Mouse (Mus musculus): ENCODE data around the gene Cul4a.
A peak's percentile ranks its signal among the peaks of the same experiment; 100 is the strongest.

The Cul4a gene

GRCm38 (mm10) chr8:13139641-13140182 lies 34.3 kb downstream of the Cul4a start:
- DNase-seq (ENCODE audit: inconsistent ontology term), result no peak

- DNase-seq (ENCODE audit: inconsistent ontology term), result no peak
Observed at GRCm38 (mm10) chr8:13141681-13142080, 36.3 kb downstream of the Cul4a start.

GRCm38 (mm10) chr8:13148476-13148875 lies 43.1 kb downstream of the Cul4a start:
- no peak for DNase-seq (ENCODE audit: inconsistent ontology term)

GRCm38 (mm10) chr8:13149287-13149686 lies 43.9 kb downstream of the Cul4a start:
- DNase-seq (ENCODE audit: inconsistent ontology term), result no peak

- DNase-seq (ENCODE audit: inconsistent ontology term), result no peak
Observed at GRCm38 (mm10) chr8:13149866-13150265, 44.4 kb downstream of the Cul4a start.

GRCm38 (mm10) chr8:13150929-13151328 lies 45.5 kb downstream of the Cul4a start:
- DNase-seq (ENCODE audit: inconsistent ontology term), result no peak

- DNase-seq (ENCODE audit: inconsistent ontology term), result no peak
Observed at GRCm38 (mm10) chr8:13154099-13154498, 48.7 kb downstream of the Cul4a start.

- no peak for DNase-seq (ENCODE audit: inconsistent ontology term)
Observed at GRCm38 (mm10) chr8:13155358-13155757, 49.9 kb downstream of the Cul4a start.

- DNase-seq (ENCODE audit: inconsistent ontology term), result no peak
Observed at GRCm38 (mm10) chr8:13156327-13157097, 51.1 kb downstream of the Cul4a start.

GRCm38 (mm10) chr8:13158718-13159376 lies 53.4 kb downstream of the Cul4a start, which contains the start of gene Lamp1:
Gene Lamp1, plus strand, starts transcription at chr8:13159161.
- peak; percentile 98 for DNase-seq (ENCODE audit: inconsistent ontology term)

- DNase-seq (ENCODE audit: inconsistent ontology term), result no peak
Observed at GRCm38 (mm10) chr8:13159377-13159881, 54.0 kb downstream of the Cul4a start.

- no peak for DNase-seq (ENCODE audit: inconsistent ontology term)
Observed at GRCm38 (mm10) chr8:13160691-13161090, 55.3 kb downstream of the Cul4a start.

GRCm38 (mm10) chr8:13162098-13162497 lies 56.7 kb downstream of the Cul4a start:
- no peak for DNase-seq (ENCODE audit: inconsistent ontology term)

- no peak for DNase-seq (ENCODE audit: inconsistent ontology term)
Observed at GRCm38 (mm10) chr8:13163563-13163962, 58.1 kb downstream of the Cul4a start.

GRCm38 (mm10) chr8:13164361-13164760 lies 58.9 kb downstream of the Cul4a start:
- DNase-seq (ENCODE audit: inconsistent ontology term), result no peak

- DNase-seq (ENCODE audit: inconsistent ontology term), result no peak
Observed at GRCm38 (mm10) chr8:13170510-13170909, 65.1 kb downstream of the Cul4a start.

- no peak for DNase-seq (ENCODE audit: inconsistent ontology term)
Observed at GRCm38 (mm10) chr8:13174305-13174704, 68.9 kb downstream of the Cul4a start.

- no peak for DNase-seq (ENCODE audit: inconsistent ontology term)
Observed at GRCm38 (mm10) chr8:13174811-13175210, 69.4 kb downstream of the Cul4a start.

- no peak for DNase-seq (ENCODE audit: inconsistent ontology term)
Observed at GRCm38 (mm10) chr8:13175650-13176049, 70.2 kb downstream of the Cul4a start.

- DNase-seq (ENCODE audit: inconsistent ontology term), result no peak
Observed at GRCm38 (mm10) chr8:13177173-13177852, 71.9 kb downstream of the Cul4a start.

- no peak for DNase-seq (ENCODE audit: inconsistent ontology term)
Observed at GRCm38 (mm10) chr8:13178137-13178536, 72.7 kb downstream of the Cul4a start.

- no peak for DNase-seq (ENCODE audit: inconsistent ontology term)
Observed at GRCm38 (mm10) chr8:13179482-13179881, 74.1 kb downstream of the Cul4a start.

All from Muller cell, postnatal 12 days (primary cell).